Mouse (Mus musculus) forelimb bud, embryonic 11.5 days (tissue): ENCODE measurements around the gene Btnl6.
"Not testable (repeated sequence)": the region's sequence is repeated elsewhere in the genome, so short reads cannot be mapped to it uniquely, and the experiment has no call there.

ENCODE experiments used
- DNase-seq: peaks from one replicate; pipeline ENCODE4 v3.0.0-alpha.2; 2012; ENCODE audit warnings: low read depth, low spot score

Gene Btnl6

GRCm38 (mm10) chr17:34517252-34517651, at the start of gene Btnl6:
Gene Btnl6 (minus strand): TSS chr17:34517352.
- DNase-seq = no peak

GRCm38 (mm10) chr17:34564796-34565195, 47.6 kb upstream of the Btnl6 start:
- DNase-seq = no peak

- no peak for DNase-seq
Measured at GRCm38 (mm10) chr17:34564003-34564421, 46.9 kb upstream of the Btnl6 start, which contains the start of gene Notch4. Gene Notch4 (plus strand): TSS chr17:34564268.

GRCm38 (mm10) chr17:34563354-34563753, 46.2 kb upstream of the Btnl6 start:
- no peak for DNase-seq

DNA sequence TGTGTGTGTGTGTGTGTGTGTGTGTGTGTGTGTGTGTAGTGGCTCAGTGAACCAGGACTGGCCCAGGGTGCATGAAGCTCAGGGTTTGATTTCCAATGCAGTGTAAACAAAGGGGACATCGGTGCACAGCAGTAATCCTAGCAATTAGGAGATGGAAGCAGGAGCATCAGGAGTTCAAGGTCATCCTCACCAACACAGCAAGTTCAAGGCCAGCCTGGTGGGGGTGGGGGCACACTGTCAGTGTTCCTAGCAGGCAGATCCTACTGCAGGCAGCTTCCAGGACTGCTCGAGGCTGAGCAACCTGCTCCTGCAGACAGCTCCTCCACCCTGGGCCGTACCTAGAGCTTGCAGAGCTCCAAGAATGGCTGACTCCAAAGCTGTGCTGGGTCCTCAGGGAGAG, 45.4 kb upstream of the Btnl6 start:
- DNase-seq = no peak

GRCm38 (mm10) chr17:34561200-34561599, 44.0 kb upstream of the Btnl6 start:
- DNase-seq = no peak

- DNase-seq = no peak
Measured at GRCm38 (mm10) chr17:34560438-34560837, 43.3 kb upstream of the Btnl6 start.

DNA sequence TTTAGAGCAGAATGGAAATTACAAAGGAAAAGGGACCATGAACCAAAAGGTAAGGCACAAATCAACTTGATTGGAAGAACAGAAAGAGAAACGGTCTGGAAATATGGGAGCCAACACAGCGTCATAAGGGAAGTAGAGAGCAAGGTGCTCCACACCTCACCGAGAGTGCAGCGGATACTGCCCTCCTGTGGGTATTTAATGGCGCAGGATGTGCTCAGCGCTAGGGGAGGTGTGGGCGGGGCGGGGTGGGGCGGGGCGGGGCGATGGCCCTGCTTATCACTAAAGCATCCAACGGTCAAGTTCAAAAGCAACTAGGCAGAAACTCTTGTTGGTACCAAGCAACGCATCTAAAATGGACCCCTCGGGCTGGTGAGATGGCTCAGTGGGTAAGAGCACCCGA, 42.7 kb upstream of the Btnl6 start:
- DNase-seq = no peak

DNA sequence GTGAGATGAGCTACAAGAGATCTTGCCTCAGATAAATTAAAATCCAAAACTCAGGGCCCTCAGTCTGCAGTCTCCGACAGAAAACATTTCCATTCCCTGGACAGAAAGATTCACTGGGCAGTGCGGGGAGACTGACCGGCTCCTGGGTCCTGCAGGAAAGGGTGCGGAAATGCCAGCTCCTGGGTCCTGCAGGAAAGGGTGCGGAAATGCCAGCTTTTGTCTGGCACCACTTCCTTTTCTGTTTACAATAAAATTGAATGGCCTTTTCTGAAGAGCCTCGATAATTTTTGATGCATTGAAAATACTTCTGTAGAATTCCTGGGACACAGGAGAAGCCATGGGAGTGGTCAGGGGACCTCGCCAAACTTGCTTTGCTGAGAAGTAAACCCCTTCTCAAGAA, 42.0 kb upstream of the Btnl6 start:
- no peak for DNase-seq

DNA sequence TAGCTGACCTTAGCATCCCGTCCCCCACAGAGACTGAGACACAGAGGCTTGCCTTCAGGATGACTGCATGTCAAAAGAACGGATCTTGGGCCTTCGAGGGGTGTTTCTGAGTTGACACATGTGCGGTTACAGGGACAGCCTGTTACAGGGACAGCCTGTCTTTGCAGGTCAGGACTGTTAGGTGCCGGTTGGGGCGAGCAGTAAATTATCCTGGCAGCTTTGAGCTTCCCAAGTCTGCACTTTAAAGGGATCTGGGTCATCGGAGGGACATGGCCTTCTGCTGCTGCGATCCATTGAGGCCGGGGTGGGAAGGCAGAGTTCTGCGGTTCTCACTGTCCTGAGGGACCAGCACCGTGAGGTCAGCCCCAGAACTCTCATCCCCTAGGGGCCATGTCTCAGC, 40.3 kb upstream of the Btnl6 start:
- no peak for DNase-seq

DNA sequence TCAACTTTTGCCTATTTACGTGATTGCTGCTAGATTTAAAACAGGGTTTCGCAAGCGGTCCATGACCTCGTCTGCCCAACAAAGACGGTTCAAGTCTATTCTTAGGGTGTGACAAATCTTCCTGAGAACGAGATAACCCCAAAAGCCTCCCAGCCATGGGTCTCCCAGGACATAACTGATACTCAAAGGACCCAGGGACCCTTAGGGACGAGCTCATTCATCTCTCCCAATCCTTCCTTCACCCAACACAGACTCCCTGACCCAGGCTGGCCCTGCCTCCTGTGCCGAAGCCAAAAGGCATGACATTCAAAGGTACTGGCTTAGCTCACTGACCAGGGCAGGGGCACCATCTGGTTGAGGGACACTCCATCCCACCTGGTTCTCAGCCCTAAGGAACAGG, 39.3 kb upstream of the Btnl6 start:
- DNase-seq = no peak

GRCm38 (mm10) chr17:34555483-34555882, 38.3 kb upstream of the Btnl6 start:
- DNase-seq = peak; percentile 69

GRCm38 (mm10) chr17:34549843-34550242, 32.7 kb upstream of the Btnl6 start:
- DNase-seq = no peak

DNA sequence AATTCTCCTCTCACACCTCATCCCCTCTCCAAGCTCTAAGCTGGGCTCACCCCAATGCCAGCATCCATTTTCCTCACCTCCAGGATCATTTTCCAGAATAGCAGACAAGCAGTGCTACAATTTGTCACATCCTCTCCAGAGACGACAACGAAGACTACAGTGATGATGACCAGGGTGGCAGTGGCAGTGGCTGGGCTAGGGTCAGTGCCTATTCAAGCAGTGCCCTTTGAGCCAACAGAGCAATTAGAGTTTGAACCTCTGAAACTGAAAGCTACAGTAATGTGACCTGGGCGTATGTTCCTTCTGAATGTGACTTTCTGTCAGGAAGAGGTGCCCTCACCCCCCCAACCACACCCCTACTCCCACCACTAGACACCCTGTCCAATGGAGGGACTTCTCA, 32.0 kb upstream of the Btnl6 start:
- no peak for DNase-seq

GRCm38 (mm10) chr17:34547601-34548000, 30.4 kb upstream of the Btnl6 start:
- no peak for DNase-seq

- no peak for DNase-seq
Measured at GRCm38 (mm10) chr17:34546797-34547196, 29.6 kb upstream of the Btnl6 start.

GRCm38 (mm10) chr17:34543567-34543966, 26.4 kb upstream of the Btnl6 start:
- DNase-seq = not testable (repeated sequence)

DNA sequence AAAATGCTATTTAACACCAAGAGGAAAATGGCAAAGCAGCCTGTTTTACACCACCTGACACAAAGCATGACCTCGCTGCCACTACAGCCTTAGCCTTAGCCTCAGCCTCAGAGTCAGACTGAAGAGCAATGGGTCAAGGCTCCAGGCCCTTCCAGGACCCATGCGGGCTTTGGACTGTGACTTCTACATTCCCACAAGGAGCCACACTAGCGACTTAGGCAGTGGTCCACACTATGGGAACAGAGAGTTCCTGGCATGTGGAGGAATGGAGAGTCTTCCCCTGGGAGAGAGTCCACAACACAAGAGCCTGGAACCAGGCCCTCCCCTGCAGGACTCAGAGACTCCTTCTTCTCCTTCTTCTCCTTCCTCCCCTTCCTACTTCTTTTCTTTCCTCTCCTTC, 15.5 kb upstream of the Btnl6 start:
- DNase-seq = no peak

DNA sequence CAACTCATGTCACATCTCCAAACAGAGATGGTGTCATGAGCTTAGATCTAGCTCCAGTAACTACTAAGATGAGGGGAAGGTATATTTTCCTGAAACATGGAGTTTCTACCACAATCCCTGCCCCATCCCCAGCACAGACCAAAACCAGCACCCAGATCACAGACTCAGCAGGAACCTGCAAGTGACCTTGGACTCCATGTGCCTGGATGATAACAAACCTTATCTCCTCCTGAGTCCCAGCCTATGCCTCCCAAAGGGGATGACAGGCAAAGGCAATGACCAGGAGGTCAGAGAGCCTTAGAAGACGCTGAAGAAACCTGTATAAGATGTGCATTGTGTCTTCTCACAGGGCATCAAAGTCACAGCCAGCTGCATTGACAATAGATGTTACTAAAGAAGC, 1.8 kb upstream of the Btnl6 start:
- no peak for DNase-seq

- DNase-seq = not testable (repeated sequence)
Measured at GRCm38 (mm10) chr17:34518571-34518970, 1.4 kb upstream of the Btnl6 start.

DNA sequence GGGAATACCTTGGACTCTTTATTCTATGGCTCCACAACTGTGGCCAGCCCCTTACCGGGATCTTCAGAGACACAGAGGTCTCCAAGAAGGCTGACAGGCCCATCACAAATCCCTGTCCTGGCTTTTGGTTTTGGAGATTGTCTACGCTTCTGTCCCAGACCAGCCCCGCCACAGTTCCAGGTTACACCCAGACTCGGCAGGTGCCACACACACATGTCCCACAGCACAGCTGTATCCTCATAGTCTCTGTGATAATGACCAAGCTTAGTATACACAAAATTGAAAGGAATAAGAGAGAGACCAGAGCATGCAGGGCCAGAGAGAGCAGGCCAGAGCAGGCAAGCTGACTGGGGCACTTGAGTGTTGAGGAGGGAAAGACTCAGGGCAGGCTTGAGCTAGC, 643 bp upstream of the Btnl6 start:
- no peak for DNase-seq

DNA sequence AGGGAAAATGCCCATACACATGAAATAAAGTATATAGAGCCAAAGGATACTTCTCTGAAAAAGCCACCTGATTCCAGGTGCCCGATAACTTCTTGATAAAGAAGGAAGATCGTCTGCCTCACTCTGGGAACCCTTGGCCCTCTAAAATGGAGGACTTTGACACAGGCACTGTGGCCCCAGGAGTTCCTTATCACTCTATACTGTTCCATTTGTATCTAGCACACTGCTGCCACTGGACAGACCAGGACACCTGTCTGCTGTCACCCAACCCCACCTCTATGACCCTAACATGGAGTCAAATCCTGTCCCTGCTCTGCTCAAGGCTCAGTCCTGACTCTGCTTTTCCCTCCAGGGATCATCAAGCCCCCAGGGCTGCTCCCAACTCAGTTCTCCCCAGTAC, 638 bp downstream of the Btnl6 start:
- DNase-seq = no peak

- not testable (repeated sequence) for DNase-seq
Measured at GRCm38 (mm10) chr17:34511723-34512122, 5.4 kb downstream of the Btnl6 start.

- DNase-seq = no peak
Measured at GRCm38 (mm10) chr17:34507591-34507990, 9.6 kb downstream of the Btnl6 start.
